Mouse (Mus musculus): ENCODE measurements around the gene Ppp4r2. TPM values are rescaled to one million over a fixed set of nuclear protein-coding genes. Genes with fewer than 3 reads are reported as not detected.
A peak's percentile ranks its signal among the peaks of the same experiment; 100 is the strongest.

The Ppp4r2 gene
- total and polyA plus RNA-seq, 2 experiments from 2014 or later, result 9.5 to 23.9 TPM

- no peak for ATAC-seq
- TF ChIP-seq CTCF (IDR thresholded peaks at IDR 0.05; ENCODE audit: low read depth), result no peak
- H3K4me2 ChIP-seq (ENCODE audit: low read depth, low read length), result no peak overlapping the region
Measured at GRCm38 (mm10) chr6:100868863-100869262, 35.4 kb downstream of the Ppp4r2 start.

GRCm38 (mm10) chr6:100869909-100870308 lies 36.5 kb downstream of the Ppp4r2 start:
- no peak for TF ChIP-seq CTCF (IDR thresholded peaks at IDR 0.05; ENCODE audit: low read depth)
- H3K27me3 ChIP-seq (ENCODE audit: insufficient read depth, low read length), result no peaks in the 10 kb centered on the region
- H3K9ac ChIP-seq (replicated peaks; ENCODE audit: low read length), result no peak overlapping the region
- no peak overlapping the region for H3K4me2 ChIP-seq (ENCODE audit: low read depth, low read length)
- H3K9me3 ChIP-seq (ENCODE audit: low read length), result no peaks in the 10 kb centered on the region
- H3K4me3 ChIP-seq (ENCODE audit: low read length), result no peak overlapping the region
- no peaks in the 10 kb centered on the region for H3K4me1 ChIP-seq (ENCODE audit: insufficient read depth, low read length)
- no peaks in the 10 kb centered on the region for H3K36me3 ChIP-seq (ENCODE audit: insufficient read depth, low read length)
- WGBS, result 82% methylated on average over 9 of the region's 9 CpGs
- no peak overlapping the region for H3K27ac ChIP-seq
- no peak for DNase-seq (ENCODE audit: low spot score)
- ATAC-seq, result no peak

More at GRCm38 (mm10) chr6:100868863-100869262, 35.4 kb downstream of the Ppp4r2 start:
- no peak for DNase-seq (ENCODE audit: low spot score)
- Histone ChIP-seq H3K27me3 (ENCODE audit: insufficient read depth, low read length) (no peaks in the 10 kb centered on the region), H3K9me3 (ENCODE audit: low read length) (no peaks in the 10 kb centered on the region), H3K4me3 (ENCODE audit: low read length) (no peak overlapping the region), H3K36me3 (ENCODE audit: insufficient read depth, low read length) (no peaks in the 10 kb centered on the region), H3K4me1 (ENCODE audit: insufficient read depth, low read length) (no peaks in the 10 kb centered on the region), H3K9ac (replicated peaks; ENCODE audit: low read length) (no peak overlapping the region), H3K27ac (no peak overlapping the region)
- WGBS, result 39% methylated on average over 5 of the region's 5 CpGs

GRCm38 (mm10) chr6:100873191-100873590 lies 39.8 kb downstream of the Ppp4r2 start:
- H3K27me3 ChIP-seq (ENCODE audit: insufficient read depth, low read length), result no peaks in the 10 kb centered on the region
- no peak for TF ChIP-seq CTCF (IDR thresholded peaks at IDR 0.05; ENCODE audit: low read depth)
- no peak overlapping the region for H3K9ac ChIP-seq (replicated peaks; ENCODE audit: low read length)
- no peaks in the 10 kb centered on the region for H3K9me3 ChIP-seq (ENCODE audit: low read length)
- H3K4me3 ChIP-seq (ENCODE audit: low read length), result no peak overlapping the region
- H3K27ac ChIP-seq, result no peak overlapping the region
- WGBS, result 76% methylated on average over 6 of the region's 6 CpGs
- no peak overlapping the region for H3K4me2 ChIP-seq (ENCODE audit: low read depth, low read length)
- DNase-seq (ENCODE audit: low spot score), result no peak
- H3K4me1 ChIP-seq (ENCODE audit: insufficient read depth, low read length), result no peaks in the 10 kb centered on the region
- no peaks in the 10 kb centered on the region for H3K36me3 ChIP-seq (ENCODE audit: insufficient read depth, low read length)
- no peak for ATAC-seq

DNA sequence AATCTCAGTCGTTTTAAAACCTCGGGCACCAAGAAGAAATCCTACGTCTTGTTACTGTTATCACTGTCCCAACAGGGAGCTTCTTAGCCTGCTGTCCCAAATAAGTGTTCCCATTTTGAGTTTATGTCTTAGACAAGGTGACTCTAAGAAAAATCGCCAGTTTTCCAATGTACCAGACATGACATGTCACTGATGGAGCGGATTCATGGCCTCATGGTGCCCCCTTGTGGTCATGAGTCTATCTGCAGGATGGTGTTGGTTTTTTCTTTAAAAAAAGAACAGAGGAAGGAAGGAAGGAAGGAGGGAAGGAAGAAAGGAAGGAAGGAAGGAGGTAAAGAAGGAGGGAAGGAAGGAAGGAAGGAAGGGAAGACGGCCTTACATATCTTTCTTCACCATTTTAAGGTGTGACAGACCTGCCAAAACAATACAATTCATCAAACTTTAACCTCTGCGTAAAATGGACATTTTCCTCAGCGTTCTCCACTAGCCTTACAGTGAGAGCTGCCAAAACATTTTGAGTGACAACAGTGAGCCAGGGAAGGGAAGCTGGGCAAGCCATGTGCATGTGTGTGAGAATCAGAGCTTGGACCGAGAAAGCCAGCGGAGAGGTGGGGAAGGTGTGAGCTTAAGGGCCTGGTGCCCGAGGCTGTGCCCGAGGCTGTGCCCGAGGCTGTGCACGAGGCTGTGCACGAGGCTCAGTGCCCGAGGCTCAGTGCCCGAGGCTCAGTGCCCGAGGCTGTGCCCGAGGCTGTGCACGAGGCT lies 42.6 kb downstream of the Ppp4r2 start:
- H3K4me3 ChIP-seq (ENCODE audit: low read length), result no peak overlapping the region
- no peak overlapping the region for H3K27ac ChIP-seq
- H3K9ac ChIP-seq (replicated peaks; ENCODE audit: low read length), result no peak overlapping the region
- no peak overlapping the region for H3K4me2 ChIP-seq (ENCODE audit: low read depth, low read length)
- peak; percentile 90 for DNase-seq (ENCODE audit: low spot score)
- peak; percentile 50; the same call in 1 of the 2 replicates for ATAC-seq
- TF ChIP-seq CTCF (IDR thresholded peaks at IDR 0.05; ENCODE audit: low read depth), result peak; percentile 96
- H3K36me3 ChIP-seq (ENCODE audit: insufficient read depth, low read length), result no peaks in the 10 kb centered on the region
- WGBS, result 74% methylated on average over 20 of the region's 20 CpGs
- H3K27me3 ChIP-seq (ENCODE audit: insufficient read depth, low read length), result no peaks in the 10 kb centered on the region
- H3K9me3 ChIP-seq (ENCODE audit: low read length), result no peaks in the 10 kb centered on the region
- H3K4me1 ChIP-seq (ENCODE audit: insufficient read depth, low read length), result no peaks in the 10 kb centered on the region

- Histone ChIP-seq H3K27ac (no peak overlapping the region), H3K9me3 (ENCODE audit: low read length) (no peaks in the 10 kb centered on the region), H3K9ac (replicated peaks; ENCODE audit: low read length) (no peak overlapping the region), H3K36me3 (ENCODE audit: insufficient read depth, low read length) (no peaks in the 10 kb centered on the region), H3K4me1 (ENCODE audit: insufficient read depth, low read length) (no peaks in the 10 kb centered on the region), H3K4me2 (ENCODE audit: low read depth, low read length) (no peak overlapping the region), H3K27me3 (ENCODE audit: insufficient read depth, low read length) (no peaks in the 10 kb centered on the region), H3K4me3 (ENCODE audit: low read length) (no peak overlapping the region)
- TF ChIP-seq CTCF (IDR thresholded peaks at IDR 0.05; ENCODE audit: low read depth), result no peak
- 88% methylated on average over 12 of the region's 12 CpGs for WGBS
- DNase-seq (ENCODE audit: low spot score) (no peak), ATAC-seq (no peak)
Measured at GRCm38 (mm10) chr6:100876624-100877017, 43.2 kb downstream of the Ppp4r2 start.

DNA sequence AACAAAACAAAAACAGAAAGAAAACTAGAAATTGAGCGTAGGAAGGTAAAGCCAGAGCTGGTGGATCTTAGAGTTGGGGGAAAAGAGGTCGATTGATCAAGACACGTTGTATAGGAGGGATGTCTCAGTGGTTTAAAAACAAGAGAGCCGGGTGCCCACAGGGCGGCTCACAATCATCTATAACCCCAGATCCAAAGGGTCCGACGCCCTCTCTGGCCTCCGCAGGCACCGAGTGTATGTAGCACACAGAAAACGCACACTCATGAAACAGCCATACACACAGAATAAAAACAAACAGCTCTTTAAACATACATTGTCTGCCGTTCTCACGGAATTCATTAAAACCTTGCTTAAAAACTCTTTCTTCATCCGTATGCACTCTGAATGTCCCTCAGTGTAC lies 45.1 kb downstream of the Ppp4r2 start:
- Histone ChIP-seq H3K27ac (no peak overlapping the region), H3K4me2 (ENCODE audit: low read depth, low read length) (no peak overlapping the region), H3K9ac (replicated peaks; ENCODE audit: low read length) (no peak overlapping the region), H3K36me3 (ENCODE audit: insufficient read depth, low read length) (no peaks in the 10 kb centered on the region), H3K4me1 (ENCODE audit: insufficient read depth, low read length) (no peaks in the 10 kb centered on the region), H3K27me3 (ENCODE audit: insufficient read depth, low read length) (no peaks in the 10 kb centered on the region), H3K9me3 (ENCODE audit: low read length) (no peaks in the 10 kb centered on the region), H3K4me3 (ENCODE audit: low read length) (no peak overlapping the region)
- no peak for DNase-seq (ENCODE audit: low spot score)
- no peak for TF ChIP-seq CTCF (IDR thresholded peaks at IDR 0.05; ENCODE audit: low read depth)
- ATAC-seq, result no peak
- 82% methylated on average over 13 of the region's 13 CpGs for WGBS

DNA sequence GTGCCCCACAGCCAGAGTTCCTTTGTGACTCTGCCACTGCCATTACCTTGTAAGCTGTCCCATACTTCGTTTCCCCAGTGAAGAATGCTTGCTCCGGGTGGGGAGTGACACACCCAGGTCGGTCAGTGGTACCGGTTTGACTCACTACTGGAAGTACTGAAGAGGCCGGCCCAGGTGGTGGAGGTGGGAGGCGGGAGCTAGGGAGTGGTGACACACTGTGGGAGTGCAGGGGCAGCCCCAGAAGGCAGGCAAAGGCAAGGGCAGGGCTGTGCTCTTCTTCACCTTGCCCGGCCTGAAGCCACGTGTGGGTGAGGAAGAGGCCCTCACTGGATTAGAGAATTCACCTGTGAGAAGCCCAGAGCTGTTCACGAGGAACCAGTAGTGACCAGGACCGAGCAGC lies 46.2 kb downstream of the Ppp4r2 start:
- H3K36me3 ChIP-seq (ENCODE audit: insufficient read depth, low read length), result no peaks in the 10 kb centered on the region
- WGBS, result 60% methylated on average over 10 of the region's 10 CpGs
- TF ChIP-seq CTCF (IDR thresholded peaks at IDR 0.05; ENCODE audit: low read depth), result no peak
- H3K9me3 ChIP-seq (ENCODE audit: low read length), result no peaks in the 10 kb centered on the region
- no peak overlapping the region for H3K27ac ChIP-seq
- no peak overlapping the region for H3K4me2 ChIP-seq (ENCODE audit: low read depth, low read length)
- H3K27me3 ChIP-seq (ENCODE audit: insufficient read depth, low read length), result no peaks in the 10 kb centered on the region
- ATAC-seq (no peak), DNase-seq (ENCODE audit: low spot score) (no peak)
- no peaks in the 10 kb centered on the region for H3K4me1 ChIP-seq (ENCODE audit: insufficient read depth, low read length)
- H3K4me3 ChIP-seq (ENCODE audit: low read length), result no peak overlapping the region
- no peak overlapping the region for H3K9ac ChIP-seq (replicated peaks; ENCODE audit: low read length)

Measured in hindbrain, postnatal 0 days (tissue).